Mouse (Mus musculus) lung, embryonic 15.5 days (tissue): ENCODE measurements around the gene Cdc14b. TPM values are rescaled to one million over a fixed set of nuclear protein-coding genes. Genes with fewer than 3 reads are reported as not detected.
A peak's percentile ranks its signal among the peaks of the same experiment; 100 is the strongest.

Source experiments
- ATAC-seq: fragments of 200-750 bp; cut with Nextera tagmentation; 2 replicates; pipeline ENCODE4 v1.8.0; 2017; ENCODE audit warnings: moderate number of reproducible peaks, borderline replicate concordance; ENCODE audit not compliant: low FRiP score, low TSS enrichment; ENCODE audit errors: extremely low read depth
- H3K27ac ChIP-seq: fragments of 300-500 bp; sonication (generic); 2 replicates; pipeline ENCODE4 v1.5.1; 2015; ENCODE audit warnings: moderate library complexity, mild to moderate bottlenecking, inconsistent platforms
- H3K27me3 ChIP-seq: fragments of 300-500 bp; sonication (generic); 2 replicates; pipeline ENCODE4 v1.6.1; 2015; ENCODE audit warnings: inconsistent platforms
- H3K36me3 ChIP-seq: fragments of 300-500 bp; sonication (generic); 2 replicates; pipeline ENCODE4 v1.6.1; 2015; ENCODE audit warnings: inconsistent platforms
- H3K4me1 ChIP-seq: fragments of 300-500 bp; sonication (generic); 2 replicates; pipeline ENCODE4 v1.6.1; 2015; ENCODE audit warnings: inconsistent platforms
- H3K4me2 ChIP-seq: fragments of 300-500 bp; sonication (generic); 2 replicates; pipeline ENCODE4 v1.6.1; 2015; ENCODE audit warnings: inconsistent platforms, mild to moderate bottlenecking, moderate library complexity
- H3K4me3 ChIP-seq: fragments of 300-500 bp; sonication (generic); 2 replicates; pipeline ENCODE4 v1.5.1; 2015; ENCODE audit warnings: mild to moderate bottlenecking, inconsistent platforms
- H3K9ac ChIP-seq: fragments of 300-500 bp; sonication (generic); 2 replicates; pipeline ENCODE4 v1.6.1; 2015; ENCODE audit warnings: inconsistent platforms
- H3K9me3 ChIP-seq: fragments of 300-500 bp; sonication (generic); 2 replicates; pipeline ENCODE4 v1.6.1; 2016; ENCODE audit warnings: inconsistent platforms
- whole genome bisulfite sequencing: fragments of 180-500 bp; shearing (Covaris S2); methylation state at CpG from one replicate; pipeline ENCODE4 v1.1.7; 2015; 5-methylcytosine and 5-hydroxymethylcytosine counted together
- polyA plus RNA-seq: library from polyadenylated mRNA; unstranded; fragments of >200 nt; fragmentation: Nextera tagmentation; extraction: Ambion mirVana; gene quantifications from 2 replicates; pipeline ENCODE4 v1.2.1, GENCODE M21; 2015

The Cdc14b gene
- polyA plus RNA-seq, 1 experiment from 2014 or later, result 12.4 TPM

GRCm38 (mm10) chr13:64309842-64310241 lies 34.8 kb upstream of the Cdc14b start:
- no peak for ATAC-seq
- peaks cover 25% of the 10 kb centered on the region for H3K4me1 ChIP-seq
- H3K27ac ChIP-seq, result 0 out of 2 replicates have a peak overlapping the region, but pooled peaks have one; percentile 94
- no peak overlapping the region for H3K9ac ChIP-seq
- H3K4me3 ChIP-seq, result no peak overlapping the region
- H3K9me3 ChIP-seq, result no peaks in the 10 kb centered on the region
- H3K4me2 ChIP-seq, result peak overlapping the region; percentile 69; the same call in 1 of the 2 replicates
- H3K27me3 ChIP-seq, result no peaks in the 10 kb centered on the region
- WGBS, result 48% methylated on average over 11 of the region's 11 CpGs
- peaks cover 18% of the 10 kb centered on the region for H3K36me3 ChIP-seq

- ATAC-seq, result no peak
- 42% methylated on average over 5 of the region's 5 CpGs for WGBS
- no peak overlapping the region for H3K9ac ChIP-seq
- H3K4me2 ChIP-seq, result no peak overlapping the region
- no peaks in the 10 kb centered on the region for H3K27me3 ChIP-seq
- H3K4me1 ChIP-seq, result peaks cover 25% of the 10 kb centered on the region
- H3K36me3 ChIP-seq, result peaks cover 20% of the 10 kb centered on the region
- no peak overlapping the region for H3K27ac ChIP-seq
- no peaks in the 10 kb centered on the region for H3K9me3 ChIP-seq
- H3K4me3 ChIP-seq, result no peak overlapping the region
These were observed 33.9 kb upstream of the Cdc14b start for GRCm38 (mm10) chr13:64309036-64309435.

GRCm38 (mm10) chr13:64307508-64307907 lies 32.4 kb upstream of the Cdc14b start:
- Histone ChIP-seq H3K27me3 (no peaks in the 10 kb centered on the region), H3K9me3 (no peaks in the 10 kb centered on the region), H3K4me1 (peaks cover 25% of the 10 kb centered on the region), H3K4me3 (no peak overlapping the region), H3K27ac (no peak overlapping the region), H3K9ac (no peak overlapping the region), H3K36me3 (peaks cover 25% of the 10 kb centered on the region), H3K4me2 (no peak overlapping the region)
- ATAC-seq, result no peak
- WGBS, result 83% methylated on average over 5 of the region's 5 CpGs

- no peak for ATAC-seq
These were observed 31.0 kb upstream of the Cdc14b start for GRCm38 (mm10) chr13:64306078-64306477.

GRCm38 (mm10) chr13:64299069-64299468 lies 24.0 kb upstream of the Cdc14b start:
- H3K4me3 ChIP-seq, result no peak overlapping the region
- 63% methylated on average over 1 of the region's 1 CpGs for WGBS
- H3K36me3 ChIP-seq, result peaks cover 9% of the 10 kb centered on the region
- H3K9ac ChIP-seq, result no peak overlapping the region
- H3K4me1 ChIP-seq, result 0 out of 2 replicates have a peak, but pooled peaks cover 2% of the 10 kb centered on the region
- ATAC-seq, result no peak
- H3K27ac ChIP-seq, result no peak overlapping the region
- no peak overlapping the region for H3K4me2 ChIP-seq
- H3K27me3 ChIP-seq, result no peaks in the 10 kb centered on the region
- H3K9me3 ChIP-seq, result no peaks in the 10 kb centered on the region

More at GRCm38 (mm10) chr13:64306078-64306477, 31.0 kb upstream of the Cdc14b start:
- Histone ChIP-seq H3K27ac (no peak overlapping the region), H3K36me3 (peaks cover 25% of the 10 kb centered on the region), H3K4me2 (no peak overlapping the region), H3K4me1 (peaks cover 19% of the 10 kb centered on the region), H3K9me3 (no peaks in the 10 kb centered on the region), H3K4me3 (no peak overlapping the region), H3K9ac (no peak overlapping the region), H3K27me3 (no peaks in the 10 kb centered on the region)
- 52% methylated on average over 3 of the region's 3 CpGs for WGBS

- ATAC-seq, result no peak
- Histone ChIP-seq H3K9ac (no peak overlapping the region), H3K36me3 (peaks cover 8% of the 10 kb centered on the region; the same call in 1 of the 2 replicates), H3K4me2 (no peak overlapping the region), H3K27me3 (no peaks in the 10 kb centered on the region), H3K27ac (no peak overlapping the region), H3K9me3 (no peaks in the 10 kb centered on the region), H3K4me3 (no peak overlapping the region), H3K4me1 (peaks cover 5% of the 10 kb centered on the region; the same call in 1 of the 2 replicates)
- 34% methylated on average over 4 of the region's 4 CpGs for WGBS
These were observed 11.7 kb upstream of the Cdc14b start for GRCm38 (mm10) chr13:64286791-64287190.

- Histone ChIP-seq H3K4me2 (no peak overlapping the region), H3K36me3 (peaks cover 5% of the 10 kb centered on the region; the same call in 1 of the 2 replicates), H3K27me3 (no peaks in the 10 kb centered on the region), H3K9me3 (no peaks in the 10 kb centered on the region), H3K27ac (no peak overlapping the region), H3K4me3 (no peak overlapping the region), H3K9ac (no peak overlapping the region), H3K4me1 (peaks cover 5% of the 10 kb centered on the region; the same call in 1 of the 2 replicates)
- no peak for ATAC-seq
- WGBS, result 67% methylated on average over 4 of the region's 4 CpGs
These were observed 11.2 kb upstream of the Cdc14b start for GRCm38 (mm10) chr13:64286321-64286720.

- H3K4me2 ChIP-seq, result no peak overlapping the region
- ATAC-seq, result no peak
- no peaks in the 10 kb centered on the region for H3K27me3 ChIP-seq
- 0 out of 2 replicates have a peak, but pooled peaks cover 3% of the 10 kb centered on the region for H3K36me3 ChIP-seq
- H3K9me3 ChIP-seq, result no peaks in the 10 kb centered on the region
- H3K4me3 ChIP-seq, result no peak overlapping the region
- H3K27ac ChIP-seq, result no peak overlapping the region
- H3K4me1 ChIP-seq, result peaks cover 5% of the 10 kb centered on the region; the same call in 1 of the 2 replicates
- 95% methylated on average over 2 of the region's 2 CpGs for WGBS
- no peak overlapping the region for H3K9ac ChIP-seq
These were observed 9.6 kb upstream of the Cdc14b start for GRCm38 (mm10) chr13:64284676-64285075.

- 83% methylated on average over 5 of the region's 5 CpGs for WGBS
- no peak overlapping the region for H3K4me2 ChIP-seq
- no peaks in the 10 kb centered on the region for H3K27me3 ChIP-seq
- no peak overlapping the region for H3K4me3 ChIP-seq
- 0 out of 2 replicates have a peak, but pooled peaks cover 3% of the 10 kb centered on the region for H3K36me3 ChIP-seq
- no peak overlapping the region for H3K9ac ChIP-seq
- no peaks in the 10 kb centered on the region for H3K9me3 ChIP-seq
- no peak for ATAC-seq
- H3K27ac ChIP-seq, result no peak overlapping the region
- H3K4me1 ChIP-seq, result no peaks in the 10 kb centered on the region
These were observed 5.8 kb upstream of the Cdc14b start for GRCm38 (mm10) chr13:64280940-64281339.

GRCm38 (mm10) chr13:64275754-64276127 lies 651 bp upstream of the Cdc14b start:
- Histone ChIP-seq H3K4me3 (peak overlapping the region; percentile 81), H3K9me3 (no peaks in the 10 kb centered on the region), H3K36me3 (no peaks in the 10 kb centered on the region), H3K4me1 (peaks cover 25% of the 10 kb centered on the region), H3K9ac (no peak overlapping the region), H3K4me2 (peak overlapping the region; percentile 100), H3K27me3 (peaks cover 4% of the 10 kb centered on the region; the same call in 1 of the 2 replicates), H3K27ac (no peak overlapping the region)
- 21% methylated on average over 9 of the region's 9 CpGs for WGBS
- no peak for ATAC-seq

- Histone ChIP-seq H3K4me3 (peak overlapping the region; percentile 81), H3K27ac (no peak overlapping the region), H3K36me3 (no peaks in the 10 kb centered on the region), H3K9me3 (no peaks in the 10 kb centered on the region), H3K4me1 (peaks cover 25% of the 10 kb centered on the region), H3K4me2 (peak overlapping the region; percentile 100), H3K9ac (peak overlapping the region; percentile 65), H3K27me3 (peaks cover 4% of the 10 kb centered on the region; the same call in 1 of the 2 replicates)
- ATAC-seq, result peak; percentile 76
- under 1% methylated on average over 94 of the region's 95 CpGs for WGBS
These were observed 922 bp downstream of the Cdc14b start for GRCm38 (mm10) chr13:64273891-64274844.

- Histone ChIP-seq H3K4me3 (peak overlapping the region; percentile 81), H3K27ac (no peak overlapping the region), H3K4me1 (peaks cover 25% of the 10 kb centered on the region), H3K27me3 (peaks cover 4% of the 10 kb centered on the region; the same call in 1 of the 2 replicates), H3K9ac (no peak overlapping the region), H3K9me3 (no peaks in the 10 kb centered on the region), H3K4me2 (peak overlapping the region; percentile 100), H3K36me3 (no peaks in the 10 kb centered on the region)
- 32% methylated on average over 8 of the region's 8 CpGs for WGBS
- ATAC-seq, result no peak
These were observed 1.7 kb downstream of the Cdc14b start for GRCm38 (mm10) chr13:64273352-64273751.
